Mouse (Mus musculus): ENCODE results near the gene Stk11.

Gene Stk11

GRCm38 (mm10) chr10:80144864-80145838 lies 29.5 kb downstream of the Stk11 start:
- peak; percentile 65 for DNase-seq (ENCODE audit: low spot score)

GRCm38 (mm10) chr10:80145896-80146295 lies 30.3 kb downstream of the Stk11 start:
- DNase-seq (ENCODE audit: low spot score), result no peak

GRCm38 (mm10) chr10:80146568-80147011 lies 31.0 kb downstream of the Stk11 start:
- no peak for DNase-seq (ENCODE audit: low spot score)

GRCm38 (mm10) chr10:80147146-80147718 lies 31.6 kb downstream of the Stk11 start:
- DNase-seq (ENCODE audit: low spot score), result no peak

GRCm38 (mm10) chr10:80147719-80148601 lies 32.4 kb downstream of the Stk11 start, which contains the start of gene Midn:
Midn (plus strand) TSS chr10:80148272.
- peak; percentile 59 for DNase-seq (ENCODE audit: low spot score)

- DNase-seq (ENCODE audit: low spot score), result peak; percentile 92
Measured at GRCm38 (mm10) chr10:80148610-80149290, 33.1 kb downstream of the Stk11 start.

- DNase-seq (ENCODE audit: low spot score), result peak; percentile 98
Measured at GRCm38 (mm10) chr10:80149291-80150225, 34.0 kb downstream of the Stk11 start.

GRCm38 (mm10) chr10:80150226-80151210 lies 34.9 kb downstream of the Stk11 start:
- peak; percentile 67 for DNase-seq (ENCODE audit: low spot score)

- peak; percentile 33 for DNase-seq (ENCODE audit: low spot score)
Measured at GRCm38 (mm10) chr10:80151211-80152034, 35.8 kb downstream of the Stk11 start.

GRCm38 (mm10) chr10:80152071-80152872 lies 36.7 kb downstream of the Stk11 start:
- peak; percentile 39 for DNase-seq (ENCODE audit: low spot score)

- no peak for DNase-seq (ENCODE audit: low spot score)
Measured at GRCm38 (mm10) chr10:80152873-80153260, 37.3 kb downstream of the Stk11 start.

- DNase-seq (ENCODE audit: low spot score), result no peak
Measured at GRCm38 (mm10) chr10:80153713-80154112, 38.1 kb downstream of the Stk11 start.

- no peak for DNase-seq (ENCODE audit: low spot score)
Measured at GRCm38 (mm10) chr10:80154384-80154783, 38.8 kb downstream of the Stk11 start.

GRCm38 (mm10) chr10:80155277-80155676 lies 39.7 kb downstream of the Stk11 start:
- no peak for DNase-seq (ENCODE audit: low spot score)

GRCm38 (mm10) chr10:80156002-80156751 lies 40.6 kb downstream of the Stk11 start:
- DNase-seq (ENCODE audit: low spot score), result no peak

- DNase-seq (ENCODE audit: low spot score), result no peak
Measured at GRCm38 (mm10) chr10:80156752-80157053, 41.1 kb downstream of the Stk11 start.

All from T-cell, adult 2 months (primary cell).